Mouse (Mus musculus): ENCODE measurements around the gene Tbx5. TPM values are rescaled to one million over a fixed set of nuclear protein-coding genes. Genes with fewer than 3 reads are reported as not detected.

Tbx5 gene
- total RNA-seq, 2 experiments from 2014 or later, result 0.26 to 0.30 TPM

- DNase-seq, result no peak
Measured at GRCm38 (mm10) chr5:119810994-119811690, 21.3 kb upstream of the Tbx5 start.

- DNase-seq, result no peak
Measured at GRCm38 (mm10) chr5:119815247-119815646, 17.2 kb upstream of the Tbx5 start.

DNA sequence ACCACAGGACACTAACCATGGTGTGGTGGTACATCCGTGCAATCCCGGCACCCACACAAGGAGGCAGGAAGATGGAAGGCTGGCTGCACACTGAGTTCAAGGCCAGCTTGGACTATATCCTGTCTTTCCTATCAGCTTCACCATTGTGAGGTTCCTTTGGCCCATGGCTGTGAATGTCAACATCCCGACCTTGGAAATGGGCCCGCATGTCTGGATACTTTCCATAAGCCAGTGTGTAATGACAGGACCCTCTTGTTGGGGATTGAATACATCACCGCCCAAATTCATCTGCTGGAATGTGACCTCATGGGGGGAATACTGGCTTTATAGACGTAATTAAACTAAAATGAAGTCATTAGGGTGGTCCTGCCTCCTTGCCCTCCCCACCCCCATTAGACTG is 12.0 kb upstream of the Tbx5 start:
- no peak for DNase-seq

DNA sequence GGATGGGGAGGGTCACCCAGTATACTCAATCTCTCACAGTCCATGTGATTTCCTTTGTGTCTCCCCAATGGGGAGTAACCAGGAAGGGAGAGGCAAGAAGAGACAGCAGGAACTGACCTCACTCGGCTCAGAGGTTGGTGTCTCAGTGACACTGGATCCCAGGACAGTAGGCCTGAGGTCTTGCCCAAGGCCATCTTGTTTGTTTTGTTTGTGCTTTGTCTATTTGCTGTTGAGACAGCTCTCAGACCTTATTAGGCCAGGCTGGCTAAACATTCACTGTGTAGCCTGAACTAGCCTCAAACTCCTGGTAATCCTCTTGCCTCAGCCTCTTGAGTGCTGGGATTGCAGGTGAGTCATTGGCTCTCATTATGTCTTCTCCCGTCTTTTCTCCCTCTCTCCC is 11.0 kb upstream of the Tbx5 start:
- no peak for DNase-seq

- no peak for DNase-seq
Measured at GRCm38 (mm10) chr5:119827341-119827740, 5.1 kb upstream of the Tbx5 start.

- no peak for DNase-seq
Measured at GRCm38 (mm10) chr5:119830611-119831010, 1.9 kb upstream of the Tbx5 start.

GRCm38 (mm10) chr5:119831201-119831771 is 1.2 kb upstream of the Tbx5 start:
- peak; percentile 22 to 44 for DNase-seq

DNA sequence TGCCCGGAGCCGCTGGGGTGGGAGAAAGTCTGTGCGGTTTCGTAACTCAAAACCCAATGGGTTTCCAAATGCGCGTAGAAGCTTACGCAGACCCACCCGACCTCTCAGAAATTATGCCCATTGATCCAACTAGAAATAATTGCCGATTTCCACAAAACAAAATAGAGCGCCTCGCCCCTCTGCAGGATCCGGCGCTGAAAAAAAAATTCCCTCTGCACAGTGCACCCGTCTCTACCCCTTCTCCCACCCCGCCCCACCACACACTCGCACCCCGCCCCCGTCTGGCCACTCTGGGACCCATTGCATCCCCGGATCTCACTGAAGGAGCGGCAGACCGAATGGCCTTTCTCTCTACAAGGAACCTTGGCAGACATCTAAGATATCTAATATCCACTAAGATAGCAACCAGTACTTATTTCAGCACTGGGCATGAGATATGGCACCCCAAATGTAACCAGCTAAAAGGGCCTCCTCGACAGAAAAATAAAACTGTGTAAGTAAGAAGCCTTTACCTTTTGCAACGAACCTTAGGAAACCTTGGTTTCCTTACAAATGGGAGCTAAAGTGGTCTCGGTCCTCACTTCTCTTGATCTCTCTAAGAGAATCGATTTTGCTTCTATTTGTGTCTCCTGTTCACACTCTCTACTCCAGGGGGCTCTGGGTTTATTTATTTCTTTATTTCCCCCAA is 533 bp upstream of the Tbx5 start:
- DNase-seq, result no peak

DNA sequence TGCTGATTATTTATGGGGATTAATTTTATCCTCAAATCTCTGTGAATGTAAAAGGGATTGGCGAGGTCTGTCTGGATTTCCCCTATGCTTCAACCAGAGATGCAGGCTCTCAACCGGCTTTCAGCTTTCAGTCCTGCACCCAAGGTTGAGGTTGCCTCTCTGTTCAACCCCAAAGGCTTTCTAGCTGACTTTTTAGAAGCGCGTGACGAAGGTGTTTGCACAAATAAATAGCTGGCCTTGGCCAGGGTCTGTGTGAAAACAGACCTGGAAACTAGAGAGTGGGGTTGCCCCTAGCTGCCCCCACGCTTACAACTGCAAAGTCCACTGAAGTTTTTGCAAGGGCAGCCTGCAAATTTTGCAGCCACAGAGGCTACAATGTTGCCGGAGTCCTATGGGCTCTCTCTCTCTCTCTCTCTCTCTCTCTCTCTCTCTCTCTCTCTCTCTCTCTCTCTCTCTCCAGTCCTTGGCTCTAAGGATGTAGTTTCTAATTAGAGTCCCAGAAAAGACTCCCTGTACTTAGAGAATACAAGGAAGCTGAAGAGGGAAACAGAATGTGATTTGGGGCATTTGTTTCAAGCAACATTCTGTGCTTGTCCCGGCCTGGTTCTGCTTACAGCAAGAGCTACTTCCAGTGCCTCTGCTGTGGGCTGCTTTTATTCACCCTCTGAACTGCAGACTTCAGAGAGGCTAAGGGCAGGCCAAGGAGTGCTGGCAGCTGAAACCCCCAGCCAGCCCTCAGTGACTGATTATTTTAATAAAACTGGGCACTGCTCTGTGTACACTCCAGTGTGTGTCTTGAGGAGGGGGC is 959 bp downstream of the Tbx5 start:
- no peak for DNase-seq

- no peak for DNase-seq
Measured at GRCm38 (mm10) chr5:119834031-119834403, 1.5 kb downstream of the Tbx5 start.

DNA sequence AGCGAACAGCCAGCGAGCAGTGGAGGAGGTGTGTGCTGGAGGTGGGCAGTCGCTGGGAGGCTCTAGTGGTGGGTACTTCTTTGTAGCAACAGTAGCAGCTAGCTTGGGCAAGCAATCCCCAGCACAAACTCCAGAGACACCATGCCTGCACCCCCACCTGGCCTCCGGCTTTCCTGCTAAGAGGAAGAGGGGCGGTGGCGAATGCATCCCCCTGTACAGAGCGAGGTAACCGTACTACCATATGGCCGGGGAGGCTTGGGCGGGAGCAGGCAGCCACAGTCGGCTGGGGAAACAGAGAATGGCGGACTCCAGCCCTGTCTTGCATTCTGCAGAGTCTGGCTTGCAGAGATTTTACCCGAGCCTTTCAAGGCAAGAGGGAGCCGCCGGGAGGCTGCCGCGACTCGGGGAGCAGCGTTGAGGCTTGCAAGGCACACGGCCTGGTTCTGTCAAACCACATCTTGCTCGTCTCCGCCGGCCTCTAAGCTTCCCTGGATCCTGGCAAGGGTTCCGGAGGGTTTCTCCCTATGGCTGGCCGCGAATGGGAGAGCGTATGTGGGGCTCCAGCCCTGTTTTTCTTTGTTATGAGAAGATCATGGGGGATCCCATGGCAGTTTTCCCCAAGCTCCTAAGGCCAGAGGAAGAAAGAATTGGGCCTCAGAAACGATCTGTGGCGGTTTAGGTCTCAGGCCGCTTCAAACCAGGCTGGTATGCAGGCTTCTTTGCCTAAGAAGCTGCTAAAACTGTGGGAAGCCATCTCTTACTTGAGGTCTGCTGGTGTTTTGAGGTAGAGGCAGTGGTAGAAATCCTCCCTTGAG is 2.8 kb downstream of the Tbx5 start:
- DNase-seq, result peak in 1 of 2 experiments; percentile 5

DNA sequence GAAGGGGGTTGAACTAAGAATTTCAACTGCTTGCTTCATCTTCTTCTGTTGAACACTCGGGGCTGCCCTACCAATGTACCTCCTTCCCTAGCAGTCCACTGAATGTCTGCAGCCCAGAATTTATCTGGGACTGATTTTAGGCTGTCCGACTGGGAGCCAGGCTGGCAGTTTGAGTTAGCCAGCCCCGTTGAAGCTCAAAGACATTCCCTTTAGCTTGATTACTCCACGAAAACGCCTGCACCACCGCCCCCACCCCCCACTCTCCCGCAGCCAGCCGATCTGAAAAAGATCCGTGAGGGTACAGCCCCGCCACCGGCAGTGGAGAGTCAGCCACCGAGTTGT is 3.4 kb downstream of the Tbx5 start:
- no peak for DNase-seq

DNA sequence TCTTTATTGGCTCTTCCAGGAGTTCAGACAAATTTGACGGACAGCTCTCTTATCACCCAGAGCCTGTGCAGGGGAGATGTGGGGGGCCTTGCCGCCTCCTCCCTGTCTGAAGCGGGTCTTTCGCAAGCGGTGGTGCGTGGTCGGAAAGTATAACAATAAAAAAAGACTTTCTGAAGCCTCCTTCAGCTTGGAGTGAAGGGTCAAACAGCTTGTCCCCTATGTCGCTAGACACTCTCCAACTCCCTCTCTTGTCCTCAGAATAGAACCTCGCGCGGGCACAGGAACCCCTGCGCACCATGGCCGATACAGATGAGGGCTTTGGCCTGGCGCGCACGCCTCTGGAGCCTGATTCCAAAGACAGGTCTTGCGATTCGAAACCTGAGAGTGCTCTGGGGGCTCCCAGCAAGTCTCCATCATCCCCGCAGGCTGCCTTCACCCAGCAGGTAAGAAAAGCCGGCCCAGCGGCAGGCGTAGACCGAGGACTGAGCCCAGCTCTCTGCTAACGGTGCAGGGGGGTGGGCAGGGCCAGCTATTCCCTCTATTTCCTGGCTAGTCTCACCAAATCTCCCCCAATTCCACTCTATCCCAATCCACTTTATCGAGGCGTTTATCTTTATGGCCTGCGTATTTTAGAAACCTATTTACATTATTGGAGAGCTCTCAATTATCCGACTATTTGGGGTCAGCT is 4.3 kb downstream of the Tbx5 start:
- DNase-seq, result no peak

- no peak for DNase-seq
Measured at GRCm38 (mm10) chr5:119837306-119837675, 4.8 kb downstream of the Tbx5 start.

- no peak for DNase-seq
Measured at GRCm38 (mm10) chr5:119837861-119838260, 5.4 kb downstream of the Tbx5 start.

DNA sequence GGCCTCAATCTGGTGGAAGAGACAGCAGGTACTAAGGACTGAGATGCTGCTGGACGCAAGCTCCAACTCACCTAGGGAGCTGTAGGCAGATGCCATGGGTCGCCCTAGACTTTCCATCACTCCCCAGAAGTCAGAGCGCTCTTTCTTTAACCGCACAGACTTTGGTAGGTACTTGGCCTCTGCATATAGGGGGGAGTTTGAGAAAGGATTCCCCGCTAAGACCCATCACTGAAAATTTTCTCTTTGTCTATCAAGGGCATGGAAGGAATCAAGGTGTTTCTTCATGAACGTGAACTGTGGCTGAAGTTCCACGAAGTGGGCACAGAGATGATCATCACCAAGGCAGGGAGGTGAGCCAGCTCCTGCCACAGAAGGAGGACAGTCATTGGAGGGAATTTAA is 6.0 kb downstream of the Tbx5 start:
- DNase-seq, result no peak

GRCm38 (mm10) chr5:119839156-119839555 is 6.7 kb downstream of the Tbx5 start:
- no peak for DNase-seq

GRCm38 (mm10) chr5:119839616-119840368 is 7.3 kb downstream of the Tbx5 start:
- no peak for DNase-seq

DNA sequence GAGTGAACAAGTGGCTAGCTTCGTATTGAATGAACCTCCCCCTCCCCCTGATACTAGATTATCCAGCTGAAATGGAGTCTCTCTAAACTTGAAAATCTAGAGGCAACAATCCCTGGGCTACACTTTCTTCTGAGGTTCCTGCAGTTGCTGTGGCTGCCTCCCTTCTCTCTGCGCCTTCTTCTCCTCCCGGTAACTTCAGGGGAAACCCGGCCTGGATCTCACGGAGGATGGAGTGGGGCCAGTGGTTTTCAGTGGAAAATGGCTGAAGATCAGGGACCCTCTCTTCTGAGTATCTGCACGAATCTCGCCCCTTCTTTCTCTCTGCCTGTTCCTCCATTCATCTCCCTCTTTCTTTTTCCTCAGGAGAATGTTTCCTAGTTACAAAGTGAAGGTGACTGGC is 7.9 kb downstream of the Tbx5 start:
- DNase-seq, result no peak

DNA sequence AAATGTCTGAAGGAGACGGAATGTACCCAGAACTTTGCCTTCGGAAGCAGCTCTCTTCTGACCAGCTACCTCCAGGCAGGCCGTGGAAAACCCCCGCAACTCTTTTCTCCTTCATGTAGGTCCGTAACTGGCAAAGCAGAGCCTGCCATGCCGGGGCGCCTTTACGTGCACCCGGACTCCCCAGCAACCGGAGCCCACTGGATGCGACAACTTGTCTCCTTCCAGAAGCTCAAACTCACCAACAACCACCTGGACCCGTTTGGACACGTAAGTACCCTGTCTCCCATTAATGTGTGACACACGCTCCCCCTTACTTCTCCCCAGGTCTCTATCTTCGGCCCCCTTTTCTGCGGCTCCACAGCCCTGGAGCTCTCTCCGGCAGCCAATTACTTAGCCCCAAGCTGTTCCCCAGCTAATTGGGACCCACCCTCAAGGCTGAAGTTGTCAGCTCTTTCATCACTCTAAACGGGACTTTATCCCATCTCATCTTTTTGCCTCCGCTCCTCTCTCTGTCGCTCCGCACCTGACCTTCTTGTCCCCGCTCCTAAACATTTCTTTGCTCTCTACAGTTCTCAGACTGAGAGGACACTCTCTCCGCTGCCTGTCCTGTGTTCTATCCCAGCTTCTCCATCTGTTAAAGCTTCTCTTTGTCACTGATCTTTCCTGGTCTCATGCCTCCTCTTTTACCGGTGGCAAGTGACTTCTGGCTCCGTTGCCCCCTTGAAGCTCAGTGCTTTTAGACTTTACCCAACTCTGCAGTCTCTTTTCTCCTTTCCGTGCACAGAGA is 9.4 kb downstream of the Tbx5 start:
- DNase-seq, result no peak

Data from adrenal gland, postnatal 36 days (tissue).